Mouse (Mus musculus): Measurements from ENCODE around the gene Gm21885.

Gm21885 gene

DNA sequence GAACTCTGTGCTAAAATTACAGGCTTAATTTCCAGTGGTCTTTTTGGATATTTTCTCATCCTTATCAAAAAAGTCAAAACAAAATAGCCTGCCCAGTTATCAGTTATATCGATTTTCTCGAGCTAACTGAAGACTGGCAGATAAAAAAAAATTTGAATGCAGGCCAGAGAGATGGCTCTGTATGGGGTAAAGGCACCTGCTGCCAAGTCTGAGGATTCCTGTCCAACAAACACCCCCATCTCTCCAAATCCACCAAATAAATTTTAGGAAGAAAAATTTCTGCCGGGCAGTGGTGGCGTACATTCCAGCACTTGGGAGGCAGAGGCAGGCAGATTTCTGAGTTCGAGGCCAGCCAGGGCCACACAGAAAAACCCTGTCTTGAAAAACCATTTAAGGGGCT, 36.4 kb downstream of the Gm21885 start:
- no peak for DNase-seq (ENCODE audit: low read depth, low spot score)

DNA sequence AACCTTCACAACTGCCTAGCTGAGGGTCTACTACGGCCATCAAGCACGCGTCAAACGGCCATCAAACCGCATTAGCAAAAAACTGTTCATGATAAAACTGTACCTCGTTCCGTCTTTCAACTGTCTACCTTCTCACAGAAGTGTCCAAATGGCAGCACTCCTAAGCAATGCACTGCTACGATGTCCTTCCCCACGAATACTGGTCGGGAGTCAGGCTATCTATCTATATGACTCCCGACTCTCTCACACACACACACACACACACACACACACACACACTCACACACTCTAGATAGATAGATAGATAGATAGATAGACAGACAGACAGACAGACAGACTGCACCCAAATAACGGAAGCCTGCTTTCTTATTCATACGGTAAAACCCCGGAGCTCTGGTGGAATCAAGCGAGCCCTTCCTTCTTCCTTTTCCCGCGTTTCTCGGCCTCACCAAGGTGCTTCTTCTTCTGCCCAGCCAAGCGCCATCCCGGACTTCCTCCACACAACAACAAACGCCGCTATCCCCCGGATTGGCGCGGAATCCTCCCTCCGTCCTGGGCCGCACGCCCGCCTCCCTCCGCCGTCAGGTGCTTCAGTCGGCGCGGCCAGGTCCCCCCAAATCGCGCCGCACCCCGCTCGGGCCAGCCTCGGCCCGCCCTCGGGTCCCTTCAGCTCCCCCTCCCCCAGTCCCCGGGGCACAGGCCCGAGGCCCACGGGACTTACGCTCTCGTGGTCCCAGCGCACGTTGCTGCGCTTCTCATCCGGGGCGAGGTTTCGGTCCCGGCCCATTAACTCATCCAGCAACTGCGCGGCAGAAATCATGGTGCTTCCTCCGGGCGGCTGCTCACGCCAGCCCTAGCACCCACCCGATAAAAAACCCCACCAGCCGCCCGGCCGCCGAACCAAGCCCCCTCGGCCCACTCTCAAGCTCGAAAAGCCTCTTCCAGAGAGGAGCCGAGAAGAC, 39.6 kb downstream of the Gm21885 start:
- DNase-seq (ENCODE audit: low read depth, low spot score), result no peak

DNA sequence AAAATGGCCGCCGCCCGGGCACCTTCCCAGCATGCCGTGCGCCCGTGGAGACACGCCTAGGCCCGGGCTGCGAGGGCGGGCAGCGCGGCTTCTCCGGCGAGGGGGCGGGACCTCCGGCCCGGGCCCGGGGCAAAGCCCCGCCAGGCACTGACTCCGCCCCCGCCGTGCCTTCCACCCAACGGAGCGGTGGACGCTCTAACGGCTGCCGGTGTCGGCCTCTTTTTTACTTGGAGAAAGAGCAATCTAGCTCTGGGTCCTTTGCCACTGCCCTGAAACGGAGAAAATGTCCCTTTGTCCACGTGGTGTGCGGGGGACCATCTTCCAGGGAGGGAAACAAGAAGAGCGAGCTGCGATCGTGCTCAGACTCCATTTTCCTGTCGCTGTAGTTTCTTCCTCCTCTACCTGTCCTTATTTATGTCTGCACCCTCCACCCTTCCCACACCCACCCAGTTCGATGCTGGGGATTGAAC, 40.3 kb downstream of the Gm21885 start, which contains the start of gene Luc7l3:
Luc7l3 (minus strand) TSS at position 58 of the 470 bp plus-strand sequence.
- peak; percentile 89 for DNase-seq (ENCODE audit: low read depth, low spot score)

DNA sequence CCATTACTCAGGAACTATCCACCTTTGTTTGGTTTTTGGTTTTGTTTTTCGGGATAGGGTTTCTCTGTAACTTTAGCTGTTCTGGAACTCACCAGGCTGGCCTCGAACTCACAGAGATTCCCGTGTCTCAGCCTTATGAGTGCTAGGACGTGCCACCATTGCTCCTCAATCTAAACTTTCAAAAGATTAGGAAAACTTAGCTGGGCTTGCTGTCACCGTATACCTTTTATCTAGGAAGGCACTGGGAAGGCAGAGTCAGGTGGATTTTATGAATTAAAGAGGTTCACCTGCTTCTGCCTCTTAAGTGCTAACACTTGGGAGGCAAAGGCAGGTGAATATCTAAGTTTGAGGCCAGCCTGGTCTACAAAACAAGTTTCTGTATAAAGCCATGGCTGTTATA, 41.0 kb downstream of the Gm21885 start:
- DNase-seq (ENCODE audit: low read depth, low spot score), result no peak

DNA sequence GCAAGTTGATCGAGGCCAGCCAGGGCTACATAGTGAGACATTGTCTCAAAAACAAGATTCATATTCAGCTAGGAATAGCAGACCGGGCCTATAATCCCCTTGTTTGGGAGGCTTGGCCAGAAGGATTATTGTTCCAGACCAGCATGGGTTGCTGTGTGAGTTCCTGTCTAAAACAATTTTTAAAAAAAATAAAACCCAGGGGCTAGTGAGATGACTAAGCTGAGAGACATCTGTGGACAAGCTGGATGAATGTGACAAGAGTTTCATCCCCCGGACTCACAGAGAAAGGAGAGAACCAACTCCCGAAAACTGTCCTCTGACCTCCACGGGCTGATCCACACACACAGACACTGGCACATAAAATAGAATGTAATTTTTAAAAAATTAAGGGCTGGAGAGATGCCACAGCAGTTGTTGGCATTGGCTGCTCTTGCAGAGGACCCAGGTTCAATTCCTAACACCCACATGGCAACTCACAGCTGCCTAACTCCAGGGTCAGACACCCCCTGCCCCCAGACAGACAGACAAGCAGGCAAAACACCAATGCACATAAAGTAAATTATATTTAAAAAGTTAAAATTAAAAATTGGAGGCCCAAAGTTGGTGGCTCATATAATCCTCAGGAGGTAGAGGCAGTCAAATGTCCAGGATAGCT, 41.7 kb downstream of the Gm21885 start:
- DNase-seq (ENCODE audit: low read depth, low spot score), result no peak

DNA sequence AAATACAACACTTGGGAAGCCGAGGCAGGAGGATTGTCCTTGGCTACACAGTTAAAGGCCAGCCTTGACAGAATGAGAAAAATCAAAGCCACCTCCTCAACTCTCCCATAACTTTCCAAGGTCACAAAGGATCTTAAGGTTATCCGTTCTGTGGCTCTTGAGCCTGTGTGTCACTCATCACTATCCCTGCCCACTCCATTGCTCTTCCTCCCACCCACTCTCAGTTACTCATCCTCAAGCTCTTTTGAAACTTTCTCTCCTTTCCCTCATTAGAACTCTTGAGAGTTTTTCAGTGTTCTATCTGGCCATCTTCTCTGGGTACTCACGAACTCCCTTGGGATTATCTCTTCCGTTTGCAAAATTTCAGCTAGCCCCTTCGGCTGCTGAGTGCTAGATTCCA, 42.9 kb downstream of the Gm21885 start:
- no peak for DNase-seq (ENCODE audit: low read depth, low spot score)

DNA sequence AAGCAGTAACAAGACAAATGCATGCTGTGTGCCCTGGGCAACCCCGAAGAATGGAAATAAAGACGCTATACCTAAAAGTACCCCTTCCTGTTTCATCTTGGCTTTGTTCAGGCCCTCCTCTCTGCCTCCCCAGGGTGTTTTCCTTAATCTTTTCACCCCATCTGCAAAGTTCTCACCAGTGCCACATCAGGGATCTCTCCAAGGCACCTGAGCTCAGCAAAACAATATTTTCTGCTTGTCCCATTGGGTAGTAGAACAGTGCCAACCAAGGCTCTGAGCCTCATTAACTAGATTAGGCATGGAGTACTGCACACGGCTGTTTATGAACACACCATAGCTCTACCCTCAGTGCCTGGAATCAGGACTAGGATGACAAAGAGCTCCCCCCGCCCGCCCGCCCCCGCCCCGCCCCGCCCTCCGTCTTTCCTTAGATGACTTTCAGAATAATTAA, 45.3 kb downstream of the Gm21885 start:
- no peak for DNase-seq (ENCODE audit: low read depth, low spot score)

DNA sequence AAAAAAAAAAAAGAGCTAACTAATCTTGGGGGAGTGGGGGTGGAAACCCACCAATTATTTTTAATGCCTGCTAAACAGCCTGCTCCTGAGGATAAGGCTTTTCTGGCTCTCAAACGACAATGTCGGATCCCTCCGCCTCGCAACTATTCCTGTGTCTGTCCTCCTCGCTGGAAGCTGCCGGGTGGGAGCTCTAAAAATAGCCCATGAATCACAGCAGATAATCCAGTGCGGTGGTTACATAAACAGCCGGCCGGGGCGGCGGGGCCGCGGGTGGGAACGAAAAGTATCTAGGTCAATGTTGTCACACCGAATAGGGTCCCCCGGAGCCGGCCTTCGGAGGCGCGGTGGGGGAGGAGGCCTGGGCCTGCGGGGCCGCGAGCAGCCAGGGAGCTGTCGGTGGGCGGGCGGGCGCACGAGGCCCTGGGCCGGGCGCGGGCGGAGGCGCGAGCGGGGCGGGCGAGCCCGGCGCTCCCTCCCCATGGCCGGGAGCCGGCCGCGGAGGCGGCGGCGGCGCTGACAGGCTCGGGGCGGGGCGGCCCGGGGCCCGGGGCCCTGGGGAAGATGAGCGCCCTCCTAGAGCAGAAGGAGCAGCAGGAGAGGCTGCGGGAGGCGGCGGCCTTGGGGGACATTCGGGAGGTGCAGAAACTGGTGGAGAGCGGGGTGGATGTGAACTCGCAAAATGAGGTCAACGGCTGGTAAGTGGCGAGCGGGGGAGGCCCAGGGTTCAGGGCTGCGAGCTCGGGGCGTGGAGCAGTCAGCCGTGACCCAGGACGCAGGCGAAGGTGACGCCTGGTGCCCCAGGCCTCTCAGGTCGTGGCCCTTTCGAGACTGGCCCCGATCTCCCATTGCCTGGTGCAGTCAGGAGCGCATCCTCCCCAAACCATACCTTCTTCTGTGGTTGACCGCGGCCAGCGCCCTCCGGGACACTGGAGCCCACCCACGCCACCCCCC, 46.3 kb downstream of the Gm21885 start, which contains the start of gene Ankrd40:
Ankrd40 (plus strand) TSS at position 309 of the 951 bp plus-strand sequence.
- peak; percentile 98 for DNase-seq (ENCODE audit: low read depth, low spot score)

DNA sequence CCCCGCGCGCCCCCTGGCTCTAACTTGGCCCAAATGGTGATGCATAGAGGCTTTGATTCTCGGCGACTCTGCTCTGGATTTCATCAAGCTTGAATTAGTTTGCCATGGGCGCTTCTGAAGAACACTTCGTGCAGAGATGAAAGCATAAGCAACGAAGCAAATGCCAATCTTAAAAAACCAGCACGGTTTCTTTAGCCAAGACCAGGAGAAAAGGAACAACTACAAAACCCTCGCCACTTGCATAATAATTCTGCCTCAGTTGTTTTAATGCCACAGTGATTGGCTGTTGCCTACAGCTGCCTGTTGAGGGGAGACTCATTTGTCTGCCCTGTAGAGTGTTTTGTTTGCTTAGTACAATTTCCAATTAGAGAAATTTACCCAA, 47.0 kb downstream of the Gm21885 start:
- no peak for DNase-seq (ENCODE audit: low read depth, low spot score)

DNA sequence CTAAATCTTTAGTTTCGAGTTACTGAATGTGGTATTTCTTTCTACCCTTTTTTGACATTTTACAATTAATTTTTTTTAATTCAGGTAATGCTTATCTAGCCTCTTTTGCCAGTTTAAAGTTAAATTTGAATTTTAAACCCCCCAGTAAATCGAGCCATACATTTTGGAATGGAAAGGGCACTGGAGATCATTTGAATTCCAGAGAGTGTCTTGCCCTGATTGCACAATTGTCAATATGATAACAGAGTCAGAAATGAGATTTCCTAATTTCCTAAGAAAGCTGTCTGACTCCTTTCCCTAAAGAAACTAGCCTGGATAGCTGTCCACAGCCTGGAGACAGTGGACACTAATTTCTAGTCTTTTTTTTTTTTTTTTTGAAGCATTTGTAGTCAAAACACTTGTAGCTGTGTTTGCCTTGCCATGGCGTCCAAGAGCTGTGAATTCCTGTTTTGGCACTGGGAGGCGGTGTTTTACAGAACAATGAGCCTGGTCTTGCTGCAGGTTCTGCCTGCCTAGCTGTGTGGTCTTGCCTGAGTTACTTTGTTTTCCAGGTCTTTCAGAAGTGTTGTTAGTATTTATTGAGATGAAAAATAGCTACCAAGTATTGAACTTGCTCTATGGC, 47.7 kb downstream of the Gm21885 start:
- peak; percentile 50 for DNase-seq (ENCODE audit: low read depth, low spot score)

DNA sequence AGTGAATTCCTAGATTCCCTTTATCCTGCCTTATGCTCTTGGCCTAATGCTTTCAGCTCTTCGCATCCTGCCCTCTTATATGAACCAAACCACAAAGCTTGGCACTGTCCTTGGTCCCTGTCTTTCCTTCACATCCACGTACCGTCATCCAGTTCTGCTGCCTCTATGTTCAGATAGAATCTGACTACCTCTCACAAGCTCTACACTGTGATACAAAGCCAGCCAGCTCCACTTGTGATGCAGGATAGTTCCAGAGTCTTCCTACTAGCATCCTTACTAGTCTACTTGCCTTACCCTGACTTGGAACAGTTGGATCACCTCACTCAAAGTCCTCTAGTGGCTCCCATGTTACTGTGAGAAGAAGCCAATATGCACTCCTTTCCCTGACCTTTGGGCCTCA, 48.5 kb downstream of the Gm21885 start:
- no peak for DNase-seq (ENCODE audit: low read depth, low spot score)

DNA sequence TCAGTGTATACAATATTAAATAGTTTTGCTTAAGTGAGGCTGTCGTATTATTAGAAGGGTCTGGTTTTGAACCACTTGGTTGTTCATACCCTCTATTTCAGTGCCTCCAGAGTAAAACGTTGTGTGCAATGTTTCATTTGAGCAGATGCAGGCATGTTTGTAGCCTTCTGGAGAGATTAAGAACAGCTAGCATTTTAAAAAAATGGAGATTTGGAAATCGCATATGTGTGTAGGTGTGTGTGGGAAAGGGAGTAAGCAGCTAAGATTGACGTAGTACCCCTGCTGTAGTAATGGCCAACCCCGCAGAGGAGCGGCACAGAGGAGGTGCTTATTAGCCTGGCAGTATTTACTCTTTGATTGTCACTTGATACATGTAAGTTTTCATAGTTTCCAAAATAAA, 51.1 kb downstream of the Gm21885 start:
- peak; percentile 68 for DNase-seq (ENCODE audit: low read depth, low spot score)

DNA sequence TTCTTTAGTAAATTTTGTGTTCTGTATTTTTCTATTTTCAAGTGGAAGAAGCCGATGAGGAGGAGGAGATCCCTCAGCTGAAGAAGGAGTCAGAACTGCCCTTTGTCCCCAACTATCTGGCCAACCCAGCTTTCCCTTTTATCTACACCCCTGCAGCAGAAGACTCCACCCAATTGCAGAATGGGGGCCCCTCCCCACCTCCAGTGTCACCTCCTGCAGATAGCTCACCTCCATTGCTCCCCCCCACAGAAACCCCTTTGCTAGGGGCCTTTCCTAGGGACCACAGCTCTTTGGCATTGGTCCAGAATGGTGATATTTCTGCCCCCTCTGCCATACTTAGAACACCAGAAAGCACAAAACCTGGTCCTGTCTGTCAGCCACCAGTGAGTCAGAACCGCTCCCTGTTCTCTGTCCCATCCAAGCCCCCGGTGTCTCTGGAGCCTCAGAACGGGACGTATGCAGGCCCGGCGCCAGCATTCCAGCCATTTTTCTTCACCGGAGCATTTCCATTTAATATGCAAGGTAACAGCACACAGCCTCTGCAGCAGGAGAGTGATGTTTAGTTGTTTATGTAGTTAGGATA, 52.8 kb downstream of the Gm21885 start:
- DNase-seq (ENCODE audit: low read depth, low spot score), result no peak
